Mouse (Mus musculus): ENCODE measurements around the gene Bicc1. TPM values are rescaled to one million over a fixed set of nuclear protein-coding genes. Genes with fewer than 3 reads are reported as not detected.

Bicc1 gene
- polyA plus RNA-seq, 2 experiments: 1.7 to 1.8 TPM

DNA sequence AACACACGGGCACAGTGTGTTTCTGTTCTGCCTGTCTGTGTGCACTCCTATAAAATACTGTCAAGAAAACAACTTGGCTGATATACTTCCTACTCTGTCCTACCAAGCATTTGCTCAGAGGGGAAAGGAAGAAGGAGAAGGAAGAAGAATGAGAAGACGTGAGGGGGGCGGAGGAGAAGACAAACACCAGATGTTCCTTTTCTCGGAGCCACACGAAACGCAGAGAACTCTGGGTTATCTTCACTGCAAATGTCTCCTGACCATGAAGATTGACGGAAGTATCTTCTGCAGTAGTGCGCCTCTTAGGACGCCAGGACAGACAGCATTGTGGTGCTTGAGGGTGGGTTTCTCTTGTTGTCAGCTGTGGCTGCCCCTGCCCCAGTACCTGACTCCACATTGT lies 134.8 kb downstream of the Bicc1 start:
- Histone ChIP-seq H3K36me3 (replicated peaks; ENCODE audit: control insufficient read depth, insufficient read depth, low read depth) (no peaks in the 10 kb centered on the region), H3K27ac (no peak overlapping the region), H3K4me1 (replicated peaks; ENCODE audit: control insufficient read depth in 2 of 2, insufficient read depth in 2 of 2, low read length in 1 of 2) (no peaks in the 10 kb centered on the region), H3K27me3 (ENCODE audit: control insufficient read depth, insufficient read depth, low read length) (no peaks in the 10 kb centered on the region), H3K4me2 (ENCODE audit: low read depth) (no peak overlapping the region), H3K9ac (replicated peaks) (no peak overlapping the region), H3K9me3 (ENCODE audit: control insufficient read depth, low read length) (no peaks in the 10 kb centered on the region), H3K4me3 (ENCODE audit: insufficient read depth in 1 of 2, low read depth in 2 of 2, low read length in 2 of 2) (no peak overlapping the region)
- TF ChIP-seq EP300 (IDR thresholded peaks at IDR 0.05; ENCODE audit: low read depth) (no peak), CTCF (IDR thresholded peaks at IDR 0.05; ENCODE audit: low read depth) (no peak)
- DNase-seq (ENCODE audit: low read depth in 3 of 3, low spot score in 3 of 3): no peak
- WGBS (ENCODE audit: insufficient replicate concordance): 52% methylated on average over 9 of the region's 9 CpGs
- no peak for ATAC-seq (ENCODE audit: insufficient read depth)

DNA sequence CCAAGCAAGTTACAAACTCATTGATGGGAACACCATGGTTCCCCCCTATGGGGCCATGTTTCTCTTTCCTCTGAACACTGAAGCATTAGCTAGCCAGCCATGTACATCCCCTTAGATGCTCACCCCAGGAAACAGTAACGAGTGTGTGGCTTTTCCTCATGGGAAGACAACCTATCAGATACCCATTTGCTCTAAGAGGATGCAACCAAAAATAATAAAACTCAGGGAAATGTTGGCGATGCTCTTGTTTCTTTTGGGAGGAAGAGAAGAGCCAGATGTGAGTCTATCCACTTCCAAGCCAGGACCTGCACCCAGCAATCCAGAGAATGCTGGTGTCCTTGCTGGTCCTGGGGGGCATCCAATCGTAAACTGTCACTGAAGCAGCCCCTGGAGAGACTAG lies 136.0 kb downstream of the Bicc1 start:
- WGBS (ENCODE audit: insufficient replicate concordance): 52% methylated on average over 3 of the region's 3 CpGs
- DNase-seq (ENCODE audit: low read depth in 3 of 3, low spot score in 3 of 3) (no peak), ATAC-seq (ENCODE audit: insufficient read depth) (no peak)
- TF ChIP-seq EP300 (IDR thresholded peaks at IDR 0.05; ENCODE audit: low read depth): no peak
- TF ChIP-seq CTCF (IDR thresholded peaks at IDR 0.05; ENCODE audit: low read depth): no peak
- Histone ChIP-seq H3K4me1 (replicated peaks; ENCODE audit: control insufficient read depth in 2 of 2, insufficient read depth in 2 of 2, low read length in 1 of 2) (no peaks in the 10 kb centered on the region), H3K27ac (no peak overlapping the region), H3K9ac (replicated peaks) (no peak overlapping the region), H3K4me3 (ENCODE audit: insufficient read depth in 1 of 2, low read depth in 2 of 2, low read length in 2 of 2) (no peak overlapping the region), H3K27me3 (ENCODE audit: control insufficient read depth, insufficient read depth, low read length) (no peaks in the 10 kb centered on the region), H3K4me2 (ENCODE audit: low read depth) (no peak overlapping the region), H3K36me3 (replicated peaks; ENCODE audit: control insufficient read depth, insufficient read depth, low read depth) (no peaks in the 10 kb centered on the region), H3K9me3 (ENCODE audit: control insufficient read depth, low read length) (no peaks in the 10 kb centered on the region)

DNA sequence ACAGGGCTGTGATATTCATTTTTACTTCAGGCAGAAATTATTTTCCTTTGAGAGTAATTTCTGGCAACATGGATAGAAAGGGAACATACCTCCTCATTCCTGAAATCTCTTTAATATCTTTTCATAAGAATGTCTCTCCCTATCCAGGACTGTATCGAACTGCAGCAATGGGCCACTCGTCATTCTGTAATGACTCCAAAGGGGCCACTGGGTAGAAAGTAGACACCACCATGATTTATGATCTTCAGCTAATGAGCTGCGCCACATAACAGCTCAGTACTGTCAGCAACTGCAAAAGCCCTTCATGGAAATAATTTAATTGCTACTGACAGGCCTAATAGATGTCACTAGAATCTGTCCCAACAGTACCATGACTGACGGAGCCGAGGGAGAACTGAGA lies 139.0 kb downstream of the Bicc1 start:
- H3K4me1 ChIP-seq (replicated peaks; ENCODE audit: control insufficient read depth in 2 of 2, insufficient read depth in 2 of 2, low read length in 1 of 2): no peaks in the 10 kb centered on the region
- H3K4me3 ChIP-seq (ENCODE audit: insufficient read depth in 1 of 2, low read depth in 2 of 2, low read length in 2 of 2): no peak overlapping the region
- no peaks in the 10 kb centered on the region for H3K27me3 ChIP-seq (ENCODE audit: control insufficient read depth, insufficient read depth, low read length)
- no peak for TF ChIP-seq EP300 (IDR thresholded peaks at IDR 0.05; ENCODE audit: low read depth)
- TF ChIP-seq CTCF (IDR thresholded peaks at IDR 0.05; ENCODE audit: low read depth): no peak
- no peaks in the 10 kb centered on the region for H3K9me3 ChIP-seq (ENCODE audit: control insufficient read depth, low read length)
- WGBS (ENCODE audit: insufficient replicate concordance): 69% methylated on average over 5 of the region's 5 CpGs
- H3K9ac ChIP-seq (replicated peaks): no peak overlapping the region
- DNase-seq (ENCODE audit: low read depth in 3 of 3, low spot score in 3 of 3) (no peak), ATAC-seq (ENCODE audit: insufficient read depth) (no peak)
- no peak overlapping the region for H3K4me2 ChIP-seq (ENCODE audit: low read depth)
- no peak overlapping the region for H3K27ac ChIP-seq
- no peaks in the 10 kb centered on the region for H3K36me3 ChIP-seq (replicated peaks; ENCODE audit: control insufficient read depth, insufficient read depth, low read depth)

DNA sequence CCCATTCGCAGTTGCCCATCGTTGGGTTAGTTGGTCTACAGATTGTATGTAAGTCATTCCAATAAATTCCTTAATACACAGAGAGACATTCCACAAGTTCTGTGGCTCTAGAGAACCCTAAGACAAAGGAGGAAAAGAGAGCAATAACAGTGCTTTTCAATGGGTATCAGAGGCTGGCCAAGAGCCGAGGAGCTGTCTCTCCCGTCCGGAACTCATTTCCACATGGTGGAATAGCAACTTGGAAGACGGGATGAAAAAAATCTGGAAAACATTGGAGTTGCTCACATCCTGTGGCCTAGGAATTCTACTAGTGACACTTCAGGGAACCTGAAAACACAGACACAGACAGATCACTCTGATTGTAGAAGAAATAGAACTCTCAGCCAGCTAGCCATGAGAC lies 139.7 kb downstream of the Bicc1 start:
- Histone ChIP-seq H3K9ac (replicated peaks) (no peak overlapping the region), H3K4me1 (replicated peaks; ENCODE audit: control insufficient read depth in 2 of 2, insufficient read depth in 2 of 2, low read length in 1 of 2) (no peaks in the 10 kb centered on the region), H3K27me3 (ENCODE audit: control insufficient read depth, insufficient read depth, low read length) (no peaks in the 10 kb centered on the region), H3K4me3 (ENCODE audit: insufficient read depth in 1 of 2, low read depth in 2 of 2, low read length in 2 of 2) (no peak overlapping the region), H3K9me3 (ENCODE audit: control insufficient read depth, low read length) (no peaks in the 10 kb centered on the region), H3K36me3 (replicated peaks; ENCODE audit: control insufficient read depth, insufficient read depth, low read depth) (no peaks in the 10 kb centered on the region), H3K4me2 (ENCODE audit: low read depth) (no peak overlapping the region), H3K27ac (no peak overlapping the region)
- ATAC-seq (ENCODE audit: insufficient read depth) (no peak), DNase-seq (ENCODE audit: low read depth in 3 of 3, low spot score in 3 of 3) (no peak)
- TF ChIP-seq CTCF (IDR thresholded peaks at IDR 0.05; ENCODE audit: low read depth) (no peak), EP300 (IDR thresholded peaks at IDR 0.05; ENCODE audit: low read depth) (no peak)
- whole genome bisulfite sequencing (ENCODE audit: insufficient replicate concordance): 77% methylated on average over 6 of the region's 6 CpGs

- no peak overlapping the region for H3K27ac ChIP-seq
- TF ChIP-seq EP300 (IDR thresholded peaks at IDR 0.05; ENCODE audit: low read depth) (no peak), CTCF (IDR thresholded peaks at IDR 0.05; ENCODE audit: low read depth) (no peak)
- no peaks in the 10 kb centered on the region for H3K4me1 ChIP-seq (replicated peaks; ENCODE audit: control insufficient read depth in 2 of 2, insufficient read depth in 2 of 2, low read length in 1 of 2)
- H3K9ac ChIP-seq (replicated peaks): no peak overlapping the region
- no peaks in the 10 kb centered on the region for H3K9me3 ChIP-seq (ENCODE audit: control insufficient read depth, low read length)
- no peak overlapping the region for H3K4me2 ChIP-seq (ENCODE audit: low read depth)
- no peak for ATAC-seq (ENCODE audit: insufficient read depth)
- no peak overlapping the region for H3K4me3 ChIP-seq (ENCODE audit: insufficient read depth in 1 of 2, low read depth in 2 of 2, low read length in 2 of 2)
- no peaks in the 10 kb centered on the region for H3K27me3 ChIP-seq (ENCODE audit: control insufficient read depth, insufficient read depth, low read length)
- no peaks in the 10 kb centered on the region for H3K36me3 ChIP-seq (replicated peaks; ENCODE audit: control insufficient read depth, insufficient read depth, low read depth)
- no peak for DNase-seq (ENCODE audit: low read depth in 3 of 3, low spot score in 3 of 3)
- 73% methylated on average over 19 of the region's 19 CpGs for WGBS (ENCODE audit: insufficient replicate concordance)
Observed at GRCm38 (mm10) chr10:71009771-71010496, 149.6 kb downstream of the Bicc1 start.
